Mouse (Mus musculus): ENCODE measurements around the gene Pnpo. TPM values are rescaled to one million over a fixed set of nuclear protein-coding genes. Genes with fewer than 3 reads are reported as not detected.

Pnpo gene
- total RNA-seq, 1 experiment from 2014 or later = 20.6 TPM

DNA sequence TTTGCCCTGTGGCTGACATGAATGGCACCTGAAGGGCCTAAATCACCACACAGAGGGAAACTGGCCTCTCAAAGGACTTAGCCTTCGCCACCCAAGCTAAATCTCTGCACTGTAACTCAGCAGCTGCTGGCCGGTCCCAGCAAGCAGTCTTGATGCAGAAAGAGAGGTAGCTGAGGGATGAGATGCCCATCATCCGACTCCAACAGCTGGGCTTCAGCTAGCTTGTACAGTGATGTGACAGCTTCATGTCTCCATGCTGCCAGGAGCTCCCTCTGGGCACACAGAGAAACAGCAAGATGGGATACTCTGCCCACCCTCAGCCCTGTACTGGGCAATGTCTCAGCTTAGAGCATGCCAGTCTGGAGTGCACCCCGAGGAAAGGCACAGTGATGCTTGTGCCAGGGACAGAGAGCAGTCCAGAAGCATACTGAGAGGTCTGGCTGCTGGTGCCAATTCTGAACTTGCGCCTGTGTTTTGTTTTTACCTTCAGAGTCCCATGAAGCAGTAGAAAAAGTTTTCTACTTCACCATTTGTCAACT lies 29.7 kb upstream of the Pnpo start:
- no peak for ATAC-seq (replicated peaks; ENCODE audit: insufficient number of reproducible peaks, low FRiP score, low TSS enrichment, poor library complexity, severe bottlenecking)

- ATAC-seq (replicated peaks; ENCODE audit: insufficient number of reproducible peaks, low FRiP score, low TSS enrichment, poor library complexity, severe bottlenecking) = no peak
These were observed 29.1 kb upstream of the Pnpo start for GRCm38 (mm10) chr11:96972906-96973305.

DNA sequence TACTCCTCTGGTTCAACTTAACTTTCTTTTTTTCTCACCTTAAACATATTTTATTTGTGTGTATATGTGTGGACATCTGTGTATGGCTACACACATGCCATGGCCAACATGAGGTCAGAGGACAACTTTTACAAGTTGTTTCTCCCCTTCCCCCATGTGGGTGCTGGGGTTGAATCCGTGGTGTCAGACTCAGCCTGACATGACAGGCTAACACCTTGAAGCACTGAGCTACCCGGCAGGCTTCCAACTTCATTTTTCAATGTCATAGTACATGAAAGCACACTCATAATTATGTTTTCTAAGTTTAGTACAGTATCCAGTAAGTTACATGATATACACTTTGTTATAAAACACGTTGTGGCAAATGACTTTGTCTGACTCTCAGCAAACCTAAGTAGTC lies 26.6 kb upstream of the Pnpo start:
- ATAC-seq (replicated peaks; ENCODE audit: insufficient number of reproducible peaks, low FRiP score, low TSS enrichment, poor library complexity, severe bottlenecking) = no peak

DNA sequence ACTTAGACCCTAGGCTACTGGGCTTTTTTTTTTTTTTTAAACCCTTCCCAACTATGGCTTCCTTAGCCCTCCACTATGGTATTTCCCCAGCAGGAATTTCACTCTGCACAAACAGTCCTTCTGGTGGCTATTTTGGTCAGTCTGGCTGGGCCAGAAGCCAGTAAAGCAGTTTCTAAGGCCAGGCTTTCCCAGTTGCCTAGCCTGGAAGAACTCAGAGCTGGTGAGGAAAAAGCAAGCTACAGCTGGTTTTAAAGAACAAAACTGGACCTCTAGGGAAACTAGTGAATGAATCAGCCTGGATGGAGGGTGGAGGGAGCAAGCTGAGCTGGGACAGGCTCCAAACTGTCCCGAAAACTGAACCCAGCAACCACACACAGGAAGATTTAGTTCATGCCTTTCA lies 26.0 kb upstream of the Pnpo start:
- ATAC-seq (replicated peaks; ENCODE audit: insufficient number of reproducible peaks, low FRiP score, low TSS enrichment, poor library complexity, severe bottlenecking) = no peak

DNA sequence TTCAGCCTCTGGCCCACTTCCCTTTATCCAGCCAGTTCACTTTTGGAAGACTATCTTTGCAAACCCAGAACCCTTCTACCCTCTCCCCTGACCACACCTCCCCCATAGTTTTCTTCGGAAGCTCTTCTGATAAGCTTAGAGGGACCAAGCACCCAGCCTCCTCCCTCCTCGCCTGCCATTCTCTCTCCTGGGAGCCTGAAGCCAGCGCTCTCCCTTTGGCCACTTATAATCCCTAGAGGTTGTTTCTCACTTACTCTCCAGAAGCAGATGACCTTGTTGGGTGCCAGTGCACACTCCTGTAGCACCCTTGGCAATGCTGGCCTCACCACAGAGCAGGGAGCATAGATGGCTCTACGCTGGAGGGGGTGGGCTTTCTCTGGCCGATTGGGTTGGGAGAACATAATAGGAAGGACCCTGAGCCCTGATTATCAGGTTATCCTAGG lies 25.5 kb upstream of the Pnpo start:
- no peak for ATAC-seq (replicated peaks; ENCODE audit: insufficient number of reproducible peaks, low FRiP score, low TSS enrichment, poor library complexity, severe bottlenecking)

GRCm38 (mm10) chr11:96968476-96968875 lies 24.7 kb upstream of the Pnpo start:
- ATAC-seq (replicated peaks; ENCODE audit: insufficient number of reproducible peaks, low FRiP score, low TSS enrichment, poor library complexity, severe bottlenecking) = no peak

DNA sequence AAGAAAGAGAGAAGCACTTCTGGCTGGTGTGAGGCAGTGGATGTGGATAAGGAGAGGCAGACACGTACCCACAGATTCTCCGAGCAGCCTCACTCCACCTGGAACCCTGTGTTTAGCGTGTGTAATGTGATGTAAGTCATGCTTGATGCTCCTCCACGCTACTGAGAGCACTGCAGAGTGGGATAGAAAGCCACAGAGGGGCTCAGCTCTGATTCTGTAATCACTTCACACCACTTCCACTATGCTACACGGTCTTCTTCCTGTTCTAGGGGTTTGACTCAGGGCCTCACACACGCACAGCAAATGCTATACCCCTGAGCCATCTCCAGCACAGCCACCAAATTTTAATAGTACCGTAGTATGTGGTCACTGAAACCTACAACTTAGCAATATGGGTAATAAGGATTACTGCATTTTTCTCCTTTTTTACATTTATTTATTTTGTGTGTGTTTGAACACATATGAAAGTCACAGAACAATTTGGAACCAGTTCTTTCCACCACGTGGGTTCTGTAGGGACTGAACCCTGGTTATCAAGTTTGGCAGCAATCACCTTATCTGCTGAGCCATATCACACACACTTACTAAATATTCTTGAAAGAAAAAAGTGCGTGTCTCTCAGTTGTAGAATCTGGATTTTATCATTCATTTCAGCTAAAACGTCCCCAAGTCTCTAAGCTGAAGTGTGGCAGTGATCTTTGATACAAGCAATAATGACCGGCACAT lies 23.9 kb upstream of the Pnpo start:
- ATAC-seq (replicated peaks; ENCODE audit: insufficient number of reproducible peaks, low FRiP score, low TSS enrichment, poor library complexity, severe bottlenecking) = peak; percentile 44

GRCm38 (mm10) chr11:96966914-96967543 lies 23.2 kb upstream of the Pnpo start:
- peak; percentile 80 for ATAC-seq (replicated peaks; ENCODE audit: insufficient number of reproducible peaks, low FRiP score, low TSS enrichment, poor library complexity, severe bottlenecking)

GRCm38 (mm10) chr11:96966172-96966571 lies 22.4 kb upstream of the Pnpo start:
- no peak for ATAC-seq (replicated peaks; ENCODE audit: insufficient number of reproducible peaks, low FRiP score, low TSS enrichment, poor library complexity, severe bottlenecking)

DNA sequence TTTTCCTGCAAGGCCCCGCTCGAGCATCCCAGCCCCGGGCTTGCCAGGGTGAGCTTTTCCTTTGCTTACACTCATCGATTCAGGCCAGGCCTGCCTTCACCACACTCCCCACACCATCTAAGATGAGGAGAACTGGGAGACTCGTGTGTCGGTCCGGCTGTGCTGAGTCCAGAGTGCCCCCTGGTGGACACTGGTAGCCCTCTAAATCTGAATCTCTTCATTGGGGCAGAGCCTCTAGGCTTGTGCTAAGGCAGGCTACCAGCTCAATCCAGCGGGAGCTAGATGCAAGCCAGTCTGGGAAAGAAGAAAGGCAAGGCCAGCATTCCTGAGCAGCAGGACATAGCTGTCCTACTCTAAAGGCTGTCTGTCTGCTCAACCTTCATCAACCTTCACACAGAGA lies 19.8 kb upstream of the Pnpo start:
- peak; percentile 74 for ATAC-seq (replicated peaks; ENCODE audit: insufficient number of reproducible peaks, low FRiP score, low TSS enrichment, poor library complexity, severe bottlenecking)

- no peak for ATAC-seq (replicated peaks; ENCODE audit: insufficient number of reproducible peaks, low FRiP score, low TSS enrichment, poor library complexity, severe bottlenecking)
These were observed 13.4 kb upstream of the Pnpo start for GRCm38 (mm10) chr11:96957061-96957805.

GRCm38 (mm10) chr11:96956009-96956724 lies 12.4 kb upstream of the Pnpo start:
- ATAC-seq (replicated peaks; ENCODE audit: insufficient number of reproducible peaks, low FRiP score, low TSS enrichment, poor library complexity, severe bottlenecking) = no peak; the same call in 1 of the 2 replicates

GRCm38 (mm10) chr11:96955094-96955493 lies 11.3 kb upstream of the Pnpo start:
- no peak for ATAC-seq (replicated peaks; ENCODE audit: insufficient number of reproducible peaks, low FRiP score, low TSS enrichment, poor library complexity, severe bottlenecking)

GRCm38 (mm10) chr11:96952896-96953295 lies 9.1 kb upstream of the Pnpo start:
- ATAC-seq (replicated peaks; ENCODE audit: insufficient number of reproducible peaks, low FRiP score, low TSS enrichment, poor library complexity, severe bottlenecking) = no peak

DNA sequence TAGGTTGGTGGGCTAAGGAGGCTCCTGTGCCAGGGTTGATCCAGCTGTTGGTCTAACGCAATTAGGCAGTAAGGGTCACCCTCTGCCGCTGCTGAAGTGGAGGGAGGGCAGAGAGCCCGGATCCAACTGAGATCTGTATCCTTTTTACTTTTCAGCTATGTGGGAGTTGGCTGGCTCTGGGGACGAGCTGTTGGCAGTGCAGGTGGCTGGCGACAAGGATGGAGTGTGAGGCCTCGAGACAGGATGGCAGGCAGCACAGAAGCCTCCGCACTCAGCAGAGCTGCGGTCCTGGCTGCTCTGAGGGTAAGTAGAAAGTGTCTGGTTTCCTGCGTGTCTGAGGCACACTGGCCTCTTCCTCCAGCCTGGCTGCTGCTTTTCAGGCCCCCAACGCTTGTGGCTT lies 8.6 kb upstream of the Pnpo start:
- no peak for ATAC-seq (replicated peaks; ENCODE audit: insufficient number of reproducible peaks, low FRiP score, low TSS enrichment, poor library complexity, severe bottlenecking)

- no peak for ATAC-seq (replicated peaks; ENCODE audit: insufficient number of reproducible peaks, low FRiP score, low TSS enrichment, poor library complexity, severe bottlenecking)
These were observed 7.0 kb upstream of the Pnpo start for GRCm38 (mm10) chr11:96950767-96951166.

GRCm38 (mm10) chr11:96947849-96948248 lies 4.1 kb upstream of the Pnpo start:
- ATAC-seq (replicated peaks; ENCODE audit: insufficient number of reproducible peaks, low FRiP score, low TSS enrichment, poor library complexity, severe bottlenecking) = no peak

GRCm38 (mm10) chr11:96946498-96946897 lies 2.7 kb upstream of the Pnpo start:
- no peak for ATAC-seq (replicated peaks; ENCODE audit: insufficient number of reproducible peaks, low FRiP score, low TSS enrichment, poor library complexity, severe bottlenecking)

Data from monocyte, adult 5-6 weeks (primary cell).